Mouse (Mus musculus) embryonic fibroblast, embryonic 13.5 days (primary cell): Measurements from ENCODE around the gene Msx1.

Experiments
- CTCF ChIP-seq: IDR thresholded peaks from 2 replicates; pipeline ENCODE4 v1.5.1; 2011; ENCODE audit warnings: mild to moderate bottlenecking, control low read depth, low read length, moderate library complexity, borderline replicate concordance; ENCODE audit not compliant: insufficient read depth
- POLR2A ChIP-seq: IDR thresholded peaks from 2 replicates; pipeline ENCODE4 v1.6.1; 2011; ENCODE audit warnings: low read depth, mild to moderate bottlenecking, control low read depth, low read length, moderate library complexity

DNA sequence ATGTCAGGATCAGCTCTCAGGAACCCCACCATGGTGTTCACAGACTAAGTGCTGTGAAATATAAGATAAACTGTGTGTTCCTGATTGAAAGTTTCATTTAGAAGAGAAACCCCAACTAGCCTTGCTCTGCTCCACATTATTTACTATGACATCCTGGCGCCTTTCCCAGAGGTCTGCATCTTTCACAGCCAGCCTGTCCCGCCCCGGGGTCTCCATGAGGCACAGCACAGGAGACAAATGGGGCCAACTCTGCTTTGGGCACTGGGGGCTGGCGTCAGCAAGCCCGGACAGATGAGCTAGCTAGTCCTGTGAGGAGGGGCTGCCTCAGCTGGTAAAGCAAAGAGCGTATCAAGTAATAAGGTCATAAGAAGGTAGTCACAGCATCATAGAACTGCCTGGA is 41.1 kb upstream of the Msx1 start:
- no peak for TF ChIP-seq CTCF
- no peak for TF ChIP-seq POLR2A
